Mouse (Mus musculus) neural tube, embryonic 10.5 days (tissue): Measurements from ENCODE around the gene Cyp2b23.
"Not testable (repeated sequence)": the region's sequence is repeated elsewhere in the genome, so short reads cannot be mapped to it uniquely, and the experiment has no call there.

Experiments
- DNase-seq: peaks from one replicate; pipeline ENCODE4 v3.0.0-alpha.2; 2017; ENCODE audit warnings: low spot score; ENCODE audit errors: extremely low spot score

Cyp2b23 gene

DNA sequence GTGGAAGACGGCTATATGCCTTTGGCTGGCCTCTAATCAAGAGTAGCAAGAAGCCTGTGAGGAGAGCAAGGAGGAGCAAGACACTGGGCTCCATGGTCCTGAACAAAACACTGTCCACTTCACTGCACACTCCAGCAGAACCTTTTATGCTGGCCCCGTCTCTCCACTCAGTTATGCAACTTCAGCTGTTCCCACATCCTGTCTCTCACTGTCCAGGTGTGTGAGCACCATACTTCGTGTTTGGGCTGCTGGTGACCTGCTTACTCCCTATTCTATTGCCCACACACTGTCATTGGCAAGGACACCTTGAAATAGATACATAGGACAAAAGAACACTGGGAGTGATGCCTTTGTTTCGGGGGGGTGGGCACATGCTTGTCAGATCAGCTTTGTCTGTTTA, at the start of gene Cyp2b23:
Cyp2b23 (minus strand) TSS at position 101 of the 400 bp plus-strand sequence.
- DNase-seq, result no peak

DNA sequence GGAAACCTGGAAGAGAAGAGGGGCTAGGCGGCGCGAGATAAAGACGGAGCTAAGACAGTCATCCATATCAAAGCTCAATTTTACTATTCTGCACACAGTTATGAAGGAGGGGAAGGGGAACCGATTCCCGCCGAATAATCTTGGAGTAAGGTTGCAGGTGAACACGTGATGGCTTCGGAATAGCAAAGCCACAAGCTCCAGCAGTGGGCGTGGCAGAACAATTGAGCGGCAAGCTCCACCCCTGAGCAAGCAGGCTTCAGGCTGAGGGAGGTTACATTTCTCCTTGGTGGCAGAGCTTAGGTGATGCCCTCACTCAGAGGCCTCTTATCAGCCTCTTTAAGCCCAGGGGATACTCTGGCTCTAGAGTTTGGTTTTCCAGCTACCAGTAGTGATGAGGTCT, 24.8 kb upstream of the Cyp2b23 start:
- no peak for DNase-seq

DNA sequence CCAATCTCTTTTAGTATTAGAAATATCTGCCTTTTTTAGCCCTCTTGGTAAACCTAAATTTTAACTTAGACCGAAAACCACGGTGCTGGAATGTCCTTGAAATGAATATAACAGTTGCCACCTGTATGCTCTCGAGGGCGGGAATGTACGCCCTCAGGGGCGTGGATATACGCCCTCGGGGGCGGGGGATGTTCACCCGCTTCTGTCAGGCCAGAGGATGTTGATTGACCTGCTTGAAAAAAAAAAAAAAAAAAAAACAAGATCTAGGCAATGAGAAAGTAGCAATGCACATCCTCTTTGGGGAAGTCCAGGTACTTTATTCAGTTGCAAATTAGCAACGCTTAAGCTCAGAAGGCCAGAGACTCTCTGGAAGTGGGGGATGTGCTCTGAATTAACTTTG, 20.8 kb upstream of the Cyp2b23 start:
- no peak for DNase-seq

DNA sequence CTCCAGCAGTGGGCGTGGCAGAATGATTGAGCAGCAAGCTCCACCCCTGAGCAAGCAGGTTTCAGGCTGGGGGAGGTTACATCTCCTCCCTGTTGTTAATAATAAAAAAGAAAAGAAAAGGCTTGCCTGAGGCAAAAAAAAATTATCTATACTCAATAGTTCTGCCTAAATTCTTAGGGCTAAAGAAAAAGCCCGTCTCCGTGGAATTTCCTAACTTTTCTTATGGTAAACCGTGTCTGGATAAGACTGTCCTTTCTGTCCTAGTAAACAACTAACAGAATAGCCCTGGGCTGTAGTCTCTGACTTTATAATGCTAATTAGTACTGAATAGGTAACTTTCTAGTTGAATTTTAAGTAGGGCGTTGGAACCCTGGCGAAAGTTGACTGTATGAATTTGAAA, 20.0 kb upstream of the Cyp2b23 start:
- DNase-seq, result not testable (repeated sequence)

DNA sequence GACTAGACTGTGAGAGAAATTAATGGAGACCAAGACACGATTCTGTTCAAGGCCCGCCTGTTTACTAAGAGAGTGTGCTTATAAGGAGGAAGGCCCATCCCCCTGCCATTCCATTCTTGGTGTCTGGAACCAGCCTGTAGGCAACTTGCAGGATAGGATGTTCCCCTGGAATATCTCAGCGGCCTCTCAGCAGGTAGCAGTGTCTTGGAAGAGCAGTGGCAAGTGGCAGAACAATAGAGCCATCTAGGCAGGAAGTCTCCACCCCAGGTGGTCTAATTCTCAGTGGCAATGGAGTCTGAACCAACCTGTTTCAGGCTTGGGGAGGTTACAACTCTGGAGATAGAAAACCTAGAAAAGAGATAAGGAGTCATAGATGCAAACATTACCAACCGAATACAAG, 13.9 kb upstream of the Cyp2b23 start:
- DNase-seq, result no peak

DNA sequence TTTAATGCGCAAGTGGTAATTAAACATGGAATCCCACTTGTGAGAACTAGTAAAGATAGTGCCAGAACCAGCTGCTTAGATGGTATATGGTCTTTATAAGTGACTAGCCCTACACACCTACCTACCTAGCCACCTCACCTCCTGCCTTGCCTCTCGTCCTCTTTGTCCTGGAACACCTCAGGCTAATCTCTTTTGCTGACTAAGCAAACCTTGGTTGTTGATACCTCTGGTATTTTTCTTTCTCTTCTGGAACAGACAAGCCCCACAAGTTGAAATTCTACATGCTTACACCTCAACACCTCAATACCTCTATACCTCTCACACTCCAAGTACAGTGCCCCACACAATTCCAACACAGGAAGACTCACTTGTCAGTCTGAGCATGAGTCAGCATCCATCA, 524 bp downstream of the Cyp2b23 start:
- DNase-seq, result no peak

DNA sequence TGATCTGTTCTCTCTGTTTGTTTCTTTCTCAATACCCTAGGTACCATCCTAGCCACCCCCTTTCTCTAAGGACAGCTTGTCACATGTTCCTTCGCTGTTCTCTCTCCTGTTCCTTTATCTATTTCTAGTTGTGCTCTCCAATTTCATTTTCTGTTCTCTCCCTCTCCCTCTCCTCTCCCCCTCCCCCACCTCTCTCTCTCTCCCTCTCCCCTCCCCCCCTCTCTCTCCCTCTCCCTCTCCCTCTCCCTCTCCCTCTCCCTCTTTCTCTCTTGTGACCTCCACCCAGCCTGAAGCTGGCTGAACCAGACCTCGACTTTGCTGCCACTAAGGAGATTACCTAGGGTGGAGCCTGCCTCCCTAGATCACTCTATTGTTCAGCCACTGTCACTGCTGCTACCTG, 18.8 kb downstream of the Cyp2b23 start:
- DNase-seq, result not testable (repeated sequence)

DNA sequence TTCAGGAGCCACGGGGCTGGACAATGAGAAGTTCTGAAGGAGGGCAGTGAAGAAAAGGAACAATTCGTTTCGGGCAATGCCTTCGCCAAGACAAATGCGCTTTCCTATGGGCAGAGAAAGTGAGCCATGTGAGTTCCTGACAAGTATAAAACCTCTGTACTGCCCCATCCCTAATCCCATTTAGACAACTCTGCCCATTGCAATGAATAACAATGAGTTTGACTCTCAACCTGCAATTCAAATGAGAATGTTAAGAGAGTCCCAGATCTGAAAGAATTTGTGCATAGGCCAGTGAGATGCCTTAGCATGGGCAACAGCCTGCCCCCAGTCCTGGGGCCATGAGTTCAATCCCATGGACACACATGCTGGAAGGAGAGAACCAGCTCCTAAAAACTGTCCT, 20.2 kb downstream of the Cyp2b23 start:
- DNase-seq, result no peak

DNA sequence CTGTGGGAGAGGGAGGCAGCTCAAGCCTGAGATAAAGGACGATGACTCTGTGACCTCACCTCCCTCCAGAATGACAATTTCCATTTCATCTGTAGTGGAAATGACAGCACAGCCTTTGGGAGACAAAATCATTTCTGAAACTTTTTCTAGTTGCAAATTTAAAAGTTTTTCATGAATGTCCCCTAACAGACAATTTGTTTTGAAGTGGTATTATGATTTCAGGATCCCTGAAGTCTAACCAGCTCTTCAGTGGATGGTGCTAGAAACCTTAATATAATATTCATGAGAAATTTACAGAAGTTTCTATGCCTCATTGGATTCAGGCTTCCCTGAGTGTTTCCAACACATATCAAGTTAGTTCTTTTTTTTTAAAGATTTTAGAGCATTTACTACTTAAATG, 67.9 kb downstream of the Cyp2b23 start, which contains the start of gene Vmn1r185:
Vmn1r185 (minus strand) TSS at position 101 of the 400 bp plus-strand sequence.
- not testable (repeated sequence) for DNase-seq
